Mouse (Mus musculus): ENCODE results near the gene Tle4. TPM values are rescaled to one million over a fixed set of nuclear protein-coding genes. Genes with fewer than 3 reads are reported as not detected.
A peak's percentile ranks its signal among the peaks of the same experiment; 100 is the strongest.

The Tle4 gene
- polyA plus RNA-seq, 1 experiment from 2014 or later: 37.7 TPM

DNA sequence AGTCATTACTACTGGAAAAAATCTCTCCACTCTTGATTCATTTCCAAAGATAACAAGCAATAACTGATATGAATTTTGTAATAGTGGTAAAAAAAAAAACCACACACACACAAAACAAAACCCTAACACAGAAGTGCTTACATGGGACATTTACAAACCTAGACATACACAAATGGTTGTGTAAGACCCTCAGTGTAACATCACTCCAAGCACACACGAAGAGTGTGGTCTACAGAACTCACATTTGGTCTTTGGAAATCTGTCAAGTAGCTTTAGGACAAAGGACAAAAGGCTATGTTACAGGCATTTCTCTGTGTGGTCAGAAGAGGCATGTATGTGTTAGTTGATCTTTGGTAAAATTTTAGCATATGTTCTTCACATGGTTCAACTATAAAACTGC is 52.4 kb downstream of the Tle4 start:
- Histone ChIP-seq H3K9me3 (no peaks in the 10 kb centered on the region), H3K9ac (no peak overlapping the region), H3K4me2 (replicated peaks) (no peak overlapping the region), H3K4me3 (no peak overlapping the region), H3K27me3 (replicated peaks) (no peaks in the 10 kb centered on the region), H3K4me1 (no peaks in the 10 kb centered on the region), H3K27ac (no peak overlapping the region), H3K36me3 (no peaks in the 10 kb centered on the region)
- 90% methylated on average over 1 of the region's 1 CpGs for WGBS
- no peak for ATAC-seq (ENCODE audit: low FRiP score, low read depth)

DNA sequence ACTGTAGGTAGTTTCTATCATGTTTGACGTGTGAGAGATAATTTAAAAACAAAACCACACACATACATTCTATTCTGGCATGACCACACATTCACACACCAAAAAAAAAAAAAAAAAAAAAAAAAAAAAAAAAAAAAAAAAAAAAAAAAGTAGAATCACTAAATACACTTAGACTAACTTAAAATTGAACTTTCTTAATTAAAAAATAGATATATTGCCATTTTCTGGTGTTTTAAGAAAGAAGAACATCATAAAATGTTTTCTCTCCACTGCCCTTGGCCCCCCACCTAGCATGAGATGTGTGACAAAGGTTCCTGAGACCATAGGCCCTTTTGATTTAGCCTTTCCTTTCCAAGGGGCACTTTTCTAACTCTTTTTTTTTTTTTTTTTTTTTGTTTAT is 54.5 kb downstream of the Tle4 start:
- no peak overlapping the region for H3K4me3 ChIP-seq

GRCm38 (mm10) chr19:14540678-14541077 is 57.2 kb downstream of the Tle4 start:
- no peak for ATAC-seq (ENCODE audit: low FRiP score, low read depth)
- Histone ChIP-seq H3K4me3 (no peak overlapping the region), H3K4me1 (no peaks in the 10 kb centered on the region), H3K9me3 (no peaks in the 10 kb centered on the region), H3K9ac (no peak overlapping the region), H3K36me3 (no peaks in the 10 kb centered on the region), H3K27me3 (replicated peaks) (no peaks in the 10 kb centered on the region), H3K4me2 (replicated peaks) (no peak overlapping the region), H3K27ac (no peak overlapping the region)
- 68% methylated on average over 3 of the region's 3 CpGs for WGBS

More for the DNA sequence above, 54.5 kb downstream of the Tle4 start:
- no peaks in the 10 kb centered on the region for H3K9me3 ChIP-seq
- no peak overlapping the region for H3K4me2 ChIP-seq (replicated peaks)
- H3K9ac ChIP-seq: no peak overlapping the region
- WGBS: 60% methylated on average over 1 of the region's 1 CpGs
- no peaks in the 10 kb centered on the region for H3K4me1 ChIP-seq
- no peaks in the 10 kb centered on the region for H3K27me3 ChIP-seq (replicated peaks)
- no peak for ATAC-seq (ENCODE audit: low FRiP score, low read depth)
- H3K27ac ChIP-seq: no peak overlapping the region
- H3K36me3 ChIP-seq: no peaks in the 10 kb centered on the region

- WGBS: 94% methylated on average over 2 of the region's 2 CpGs
- no peaks in the 10 kb centered on the region for H3K9me3 ChIP-seq
- no peak overlapping the region for H3K27ac ChIP-seq
- ATAC-seq (ENCODE audit: low FRiP score, low read depth): no peak
- no peak overlapping the region for H3K9ac ChIP-seq
- no peak overlapping the region for H3K4me3 ChIP-seq
- H3K4me2 ChIP-seq (replicated peaks): no peak overlapping the region
- no peaks in the 10 kb centered on the region for H3K27me3 ChIP-seq (replicated peaks)
- no peaks in the 10 kb centered on the region for H3K36me3 ChIP-seq
- H3K4me1 ChIP-seq: no peaks in the 10 kb centered on the region
Observed at GRCm38 (mm10) chr19:14536676-14537075, 61.2 kb downstream of the Tle4 start.

DNA sequence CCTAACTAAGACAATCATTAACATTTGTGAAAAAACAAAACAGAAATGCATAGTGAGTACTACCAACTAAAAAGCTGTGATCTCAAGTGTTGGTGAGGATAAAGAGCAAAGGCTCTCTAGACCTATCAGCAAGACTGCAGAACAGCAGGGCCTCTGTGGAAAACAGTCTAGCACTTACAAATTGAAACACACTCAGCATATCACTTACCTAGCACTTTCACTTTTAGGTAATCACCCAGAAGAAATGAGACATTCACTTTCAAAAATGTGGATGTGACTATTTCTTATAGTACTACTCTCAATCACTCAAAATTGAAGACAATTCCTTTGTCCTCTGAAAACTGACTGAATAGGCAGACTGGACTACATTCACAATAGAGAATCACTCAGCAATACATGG is 63.4 kb downstream of the Tle4 start:
- no peak overlapping the region for H3K9ac ChIP-seq
- no peaks in the 10 kb centered on the region for H3K9me3 ChIP-seq
- H3K27me3 ChIP-seq (replicated peaks): no peaks in the 10 kb centered on the region
- no peaks in the 10 kb centered on the region for H3K4me1 ChIP-seq
- no peak overlapping the region for H3K4me3 ChIP-seq
- no peaks in the 10 kb centered on the region for H3K36me3 ChIP-seq
- no peak for ATAC-seq (ENCODE audit: low FRiP score, low read depth)
- no peak overlapping the region for H3K27ac ChIP-seq
- no peak overlapping the region for H3K4me2 ChIP-seq (replicated peaks)

- no peaks in the 10 kb centered on the region for H3K36me3 ChIP-seq
- H3K27ac ChIP-seq: no peak overlapping the region
- no peak overlapping the region for H3K9ac ChIP-seq
- H3K4me3 ChIP-seq: no peak overlapping the region
- 97% methylated on average over 6 of the region's 6 CpGs for whole genome bisulfite sequencing
- no peaks in the 10 kb centered on the region for H3K4me1 ChIP-seq
- no peak overlapping the region for H3K4me2 ChIP-seq (replicated peaks)
- no peaks in the 10 kb centered on the region for H3K27me3 ChIP-seq (replicated peaks)
- no peak for ATAC-seq (ENCODE audit: low FRiP score, low read depth)
- H3K9me3 ChIP-seq: no peaks in the 10 kb centered on the region
Observed at GRCm38 (mm10) chr19:14532861-14533260, 65.0 kb downstream of the Tle4 start.

DNA sequence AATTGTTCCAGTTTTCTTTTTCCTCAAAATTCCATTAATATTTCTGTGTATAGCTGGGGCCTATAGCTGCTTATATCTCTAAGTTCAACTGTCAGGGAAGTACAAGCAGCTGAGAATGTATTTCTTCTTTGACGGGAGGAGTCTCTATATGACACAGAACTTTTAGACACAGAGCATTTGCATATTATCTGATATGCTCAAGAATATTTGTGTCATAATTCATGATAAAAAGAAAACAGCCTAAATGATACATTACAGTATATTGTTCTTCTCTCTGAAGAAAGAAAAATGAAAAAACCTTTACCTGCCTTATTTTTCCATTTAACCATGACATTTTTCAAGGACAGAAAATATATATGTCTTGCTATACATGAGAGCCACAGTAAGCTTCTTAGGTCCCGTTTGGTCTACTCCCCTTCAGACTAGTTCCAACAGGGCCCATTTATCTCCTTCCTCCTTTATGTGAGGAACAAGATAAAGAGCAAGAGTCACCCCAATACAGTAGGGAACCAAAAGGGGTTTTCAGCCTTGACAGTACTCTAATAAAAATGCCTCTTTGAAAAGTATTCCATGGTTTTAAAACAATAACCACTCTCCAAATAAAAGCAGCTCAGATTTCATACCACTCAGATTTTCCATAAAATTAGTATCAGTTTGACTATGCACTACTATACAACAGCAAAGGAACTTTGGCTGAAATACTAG is 77.6 kb downstream of the Tle4 start:
- Histone ChIP-seq H3K4me1 (no peaks in the 10 kb centered on the region), H3K27me3 (replicated peaks) (no peaks in the 10 kb centered on the region), H3K36me3 (peaks cover 5% of the 10 kb centered on the region), H3K9ac (no peak overlapping the region), H3K9me3 (no peaks in the 10 kb centered on the region), H3K27ac (no peak overlapping the region), H3K4me3 (no peak overlapping the region), H3K4me2 (replicated peaks) (no peak overlapping the region)
- 79% methylated on average over 2 of the region's 2 CpGs for WGBS
- ATAC-seq (ENCODE audit: low FRiP score, low read depth): no peak

GRCm38 (mm10) chr19:14519186-14519585 is 78.7 kb downstream of the Tle4 start:
- Histone ChIP-seq H3K27ac (no peak overlapping the region), H3K36me3 (peaks cover 5% of the 10 kb centered on the region), H3K4me3 (no peak overlapping the region), H3K4me1 (no peaks in the 10 kb centered on the region), H3K9ac (no peak overlapping the region), H3K27me3 (replicated peaks) (no peaks in the 10 kb centered on the region), H3K4me2 (replicated peaks) (no peak overlapping the region), H3K9me3 (no peaks in the 10 kb centered on the region)
- WGBS: 91% methylated on average over 7 of the region's 7 CpGs
- ATAC-seq (ENCODE audit: low FRiP score, low read depth): no peak

- no peak overlapping the region for H3K4me3 ChIP-seq
- no peak overlapping the region for H3K9ac ChIP-seq
- H3K27me3 ChIP-seq (replicated peaks): no peaks in the 10 kb centered on the region
- WGBS: 34% methylated on average over 9 of the region's 9 CpGs
- H3K36me3 ChIP-seq: peaks cover 5% of the 10 kb centered on the region
- ATAC-seq (ENCODE audit: low FRiP score, low read depth): no peak
- H3K27ac ChIP-seq: no peak overlapping the region
- H3K4me2 ChIP-seq (replicated peaks): no peak overlapping the region
- no peaks in the 10 kb centered on the region for H3K4me1 ChIP-seq
- no peaks in the 10 kb centered on the region for H3K9me3 ChIP-seq
Observed at GRCm38 (mm10) chr19:14518438-14519044, 79.3 kb downstream of the Tle4 start.

DNA sequence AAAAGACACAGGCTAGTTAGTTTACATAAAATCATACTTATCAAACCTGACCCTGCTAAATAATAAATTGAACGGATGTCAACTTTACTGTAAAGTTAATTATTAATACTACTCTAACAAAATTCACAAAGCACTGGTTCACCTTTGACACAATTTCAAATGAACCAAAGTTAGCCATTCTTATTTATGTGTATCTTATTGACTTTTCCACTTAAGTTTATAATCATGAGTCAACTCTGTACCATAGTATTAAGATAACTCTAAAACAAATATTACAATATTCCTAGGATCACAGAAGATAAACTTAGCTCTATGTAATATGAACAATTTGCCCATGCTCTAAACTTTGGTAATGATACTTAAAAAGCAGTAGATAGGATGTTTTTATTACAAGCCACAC is 81.4 kb downstream of the Tle4 start:
- H3K27ac ChIP-seq: no peak overlapping the region
- WGBS: 94% methylated on average over 1 of the region's 1 CpGs
- H3K27me3 ChIP-seq (replicated peaks): no peaks in the 10 kb centered on the region
- H3K9me3 ChIP-seq: no peaks in the 10 kb centered on the region
- no peaks in the 10 kb centered on the region for H3K4me1 ChIP-seq
- H3K4me2 ChIP-seq (replicated peaks): no peak overlapping the region
- no peak for ATAC-seq (ENCODE audit: low FRiP score, low read depth)
- no peak overlapping the region for H3K4me3 ChIP-seq
- no peak overlapping the region for H3K9ac ChIP-seq
- H3K36me3 ChIP-seq: peaks cover 5% of the 10 kb centered on the region

- Histone ChIP-seq H3K9me3 (no peaks in the 10 kb centered on the region), H3K4me2 (replicated peaks) (no peak overlapping the region), H3K4me3 (no peak overlapping the region), H3K9ac (no peak overlapping the region), H3K27ac (no peak overlapping the region), H3K36me3 (no peaks in the 10 kb centered on the region), H3K27me3 (replicated peaks) (no peaks in the 10 kb centered on the region), H3K4me1 (peaks cover 28% of the 10 kb centered on the region)
- WGBS: 28% methylated on average over 4 of the region's 4 CpGs
- peak; percentile 60 for ATAC-seq (ENCODE audit: low FRiP score, low read depth)
Observed at GRCm38 (mm10) chr19:14508819-14509218, 89.0 kb downstream of the Tle4 start.

DNA sequence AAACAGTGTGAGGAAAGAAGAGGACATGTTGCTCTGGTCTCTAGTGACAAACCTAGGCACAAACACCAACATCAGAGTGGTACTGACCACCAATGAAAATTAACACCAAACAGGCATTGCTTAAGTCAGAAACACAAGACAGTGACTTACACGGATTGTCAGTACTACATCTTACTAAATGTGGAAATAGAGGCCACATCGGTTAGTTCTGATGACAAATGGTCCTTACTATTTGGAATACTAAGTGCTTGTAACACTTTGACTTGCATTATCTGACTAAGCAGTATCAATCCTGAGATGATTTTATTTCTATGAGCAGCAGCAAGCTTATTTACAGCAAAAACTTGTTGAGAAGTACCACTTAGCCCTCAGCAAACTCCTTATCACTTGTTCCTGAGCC is 89.9 kb downstream of the Tle4 start:
- no peaks in the 10 kb centered on the region for H3K9me3 ChIP-seq
- no peak overlapping the region for H3K4me3 ChIP-seq
- no peak overlapping the region for H3K27ac ChIP-seq
- H3K27me3 ChIP-seq (replicated peaks): no peaks in the 10 kb centered on the region
- 76% methylated on average over 2 of the region's 2 CpGs for WGBS
- no peak for ATAC-seq (ENCODE audit: low FRiP score, low read depth)
- H3K36me3 ChIP-seq: no peaks in the 10 kb centered on the region
- no peak overlapping the region for H3K9ac ChIP-seq
- no peak overlapping the region for H3K4me2 ChIP-seq (replicated peaks)
- H3K4me1 ChIP-seq: peaks cover 28% of the 10 kb centered on the region
